Mouse (Mus musculus) MEL (cell line): ENCODE results near the gene Haus2.

ENCODE experiments used
- CTCF ChIP-seq, 3 experiments: IDR thresholded peaks in 2 of 3; conservative IDR thresholded peaks in 1 of 3; 2 replicates each; pipeline ENCODE4 v1.5.1; 2011 to 2012; ENCODE audit warnings: low read length in 3 of 3, low read depth in 2 of 3, mild to moderate bottlenecking in 2 of 3, improper control_type of control experiment in 1 of 3, inconsistent platforms in 1 of 3, mixed read lengths in 1 of 3, moderate library complexity in 1 of 3; ENCODE audit not compliant: control insufficient read depth in 1 of 3, insufficient read depth in 1 of 3, poor library complexity in 1 of 3, severe bottlenecking in 1 of 3
- EP300 ChIP-seq, 2 experiments: IDR thresholded peaks; 2 replicates each; pipeline ENCODE4 v1.6.1; 2011; ENCODE audit warnings: improper control_type of control experiment in 2 of 2, low read length in 2 of 2, low read depth in 1 of 2, mild to moderate bottlenecking in 1 of 2
- GABPA ChIP-seq: IDR thresholded peaks from 2 replicates; pipeline ENCODE4 v1.6.1; 2012; ENCODE audit warnings: low read depth, mild to moderate bottlenecking, inconsistent platforms, low read length, improper control_type of control experiment, moderate library complexity
- MAFK ChIP-seq: IDR thresholded peaks from 2 replicates; pipeline ENCODE4 v1.6.1; 2011; ENCODE audit warnings: low read depth, mild to moderate bottlenecking, low read length, improper control_type of control experiment, borderline replicate concordance
- MYC ChIP-seq: IDR thresholded peaks from 2 replicates; pipeline ENCODE4 v1.6.1; 2011; ENCODE audit warnings: low read depth, mild to moderate bottlenecking, low read length, improper control_type of control experiment, moderate library complexity
- POLR2A ChIP-seq, 2 experiments: IDR thresholded peaks; 2 replicates each; pipeline ENCODE4 v1.6.1; 2011 to 2012; ENCODE audit warnings: low read length in 2 of 2, mild to moderate bottlenecking in 2 of 2, control low read depth in 1 of 2, improper control_type of control experiment in 1 of 2, low read depth in 1 of 2, moderate library complexity in 1 of 2; ENCODE audit not compliant: control insufficient read depth in 1 of 2, insufficient read depth in 1 of 2, poor library complexity in 1 of 2
- ZMIZ1 ChIP-seq: IDR thresholded peaks from 2 replicates; pipeline ENCODE4 v1.6.1; 2012; ENCODE audit warnings: low read depth, mild to moderate bottlenecking, inconsistent platforms, low read length, improper control_type of control experiment, moderate library complexity

DNA sequence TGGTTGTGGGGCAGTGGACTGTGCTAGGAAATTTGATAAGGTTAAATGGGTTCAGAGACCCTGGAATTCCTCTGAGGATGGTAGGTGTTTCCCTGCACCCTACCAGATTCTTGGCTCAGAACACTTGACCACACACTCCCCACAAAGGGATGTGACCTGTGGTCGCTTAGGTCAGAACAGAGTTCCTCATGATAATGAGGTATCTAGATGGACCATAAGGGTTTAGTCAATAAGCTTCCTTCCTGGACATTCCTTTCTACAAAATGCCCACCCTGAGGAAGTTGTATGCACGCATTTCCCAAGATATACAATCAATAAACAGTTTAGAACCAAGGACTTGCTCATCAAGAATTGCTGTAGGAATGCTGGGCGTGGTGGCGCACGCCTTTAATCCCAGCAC is 46.7 kb downstream of the Haus2 start:
- TF ChIP-seq EP300 (IDR thresholded peaks at IDR 0.05; ENCODE audit: low read depth in 1 of 2, low read length in 2 of 2) (no peak), MYC (no peak), POLR2A (IDR thresholded peaks at IDR 0.05; ENCODE audit: control insufficient read depth in 1 of 2, insufficient read depth in 1 of 2, low read depth in 1 of 2, low read length in 2 of 2, poor library complexity in 1 of 2) (no peak), GABPA (no peak), CTCF (IDR thresholded peaks at IDR 0.05 in 2 of 3, conservative IDR thresholded peaks at IDR 0.05 in 1 of 3; ENCODE audit: control insufficient read depth in 1 of 3, insufficient read depth in 1 of 3, low read depth in 2 of 3, low read length in 3 of 3, poor library complexity in 1 of 3, severe bottlenecking in 1 of 3) (no peak), ZMIZ1 (no peak), MAFK (no peak)
